Mouse (Mus musculus) cerebellum, adult 11-12 months (tissue): ENCODE measurements at regions not wholly inside any gene's neighbourhood (a gene's known extent, or its start where the extent isn't known, plus 50 kb on each side); places are given as distances from the start of the nearest gene placed in this dataset.

Experiments
- DNase-seq: peaks from one replicate; pipeline ENCODE4 v3.0.0; 2022

DNA sequence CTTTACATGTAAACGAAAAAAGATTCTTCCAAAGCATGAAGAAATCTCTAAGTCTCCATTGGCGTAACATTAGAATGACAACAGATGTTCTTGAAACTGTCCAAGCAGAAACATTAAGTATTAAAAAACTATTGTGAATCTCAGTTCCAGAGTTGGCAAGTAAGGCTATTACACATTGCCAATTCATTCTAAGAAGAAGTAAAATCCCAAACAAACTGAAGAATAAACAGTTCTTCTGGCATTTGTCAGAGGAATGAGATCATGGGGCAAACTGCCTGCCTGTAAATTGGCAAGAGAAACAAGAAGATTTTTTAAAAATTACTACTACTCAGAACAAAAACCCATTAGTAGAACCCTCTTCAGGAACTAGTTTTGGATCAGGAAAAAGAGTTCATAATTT lies 680.1 kb downstream of the Nova1 start:
- DNase-seq = no peak

DNA sequence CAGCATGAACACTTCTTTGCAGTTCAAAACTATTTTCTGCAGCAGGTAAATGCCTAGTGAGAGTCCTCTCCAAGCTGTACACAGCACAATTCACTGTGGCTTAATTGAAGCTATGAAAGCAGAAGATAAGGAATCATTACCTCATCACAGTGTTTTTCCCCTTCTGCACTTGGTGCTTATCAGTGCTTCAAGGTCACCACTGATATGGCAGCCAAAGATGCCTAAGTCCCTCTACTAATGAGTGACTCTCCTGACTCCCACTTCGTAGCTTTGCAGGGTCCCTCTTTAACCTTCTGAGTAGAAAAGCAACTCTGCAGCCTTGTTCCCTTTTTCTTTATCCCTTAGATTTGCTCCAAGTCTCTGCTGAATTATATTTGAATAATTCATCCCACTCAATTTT lies 692.9 kb downstream of the Nova1 start:
- DNase-seq = no peak

DNA sequence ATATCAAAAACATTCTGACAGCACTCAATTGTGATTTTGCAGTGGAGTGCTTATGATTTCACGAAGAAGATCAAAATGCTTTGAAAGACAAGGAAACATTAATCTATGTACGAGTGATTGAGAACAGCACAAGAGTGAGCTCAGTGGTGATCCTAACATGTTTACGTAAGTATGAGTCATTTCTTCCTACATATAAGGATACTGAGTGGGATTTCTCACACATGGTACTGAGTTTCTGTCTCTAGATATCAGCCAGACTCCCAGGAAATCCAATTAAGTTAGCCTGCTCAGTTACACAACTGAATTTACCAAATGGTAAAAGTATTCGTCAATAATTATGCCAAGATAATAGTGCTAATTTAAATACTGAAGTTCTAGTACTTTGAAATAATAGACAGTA lies 707.4 kb downstream of the Nova1 start:
- no peak for DNase-seq

DNA sequence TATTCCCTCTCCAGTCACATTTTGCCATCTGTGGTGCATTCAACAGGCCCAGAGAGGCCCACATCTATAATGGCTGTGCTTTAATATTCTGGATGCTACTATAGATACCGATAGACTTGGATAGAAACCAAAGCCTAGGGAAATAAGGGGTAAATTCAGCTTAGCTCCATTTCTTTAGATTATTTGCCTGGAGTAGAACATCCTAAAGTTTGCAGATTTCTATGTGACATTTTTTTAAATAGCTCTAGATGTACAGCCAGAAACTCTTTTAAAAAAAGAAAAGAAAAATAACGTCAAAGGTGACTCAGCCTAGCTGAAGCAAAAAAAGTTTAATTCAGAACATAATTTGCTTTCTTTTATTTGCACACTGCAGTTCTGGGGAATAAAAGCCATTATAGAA lies 735.4 kb downstream of the Nova1 start:
- DNase-seq = no peak

DNA sequence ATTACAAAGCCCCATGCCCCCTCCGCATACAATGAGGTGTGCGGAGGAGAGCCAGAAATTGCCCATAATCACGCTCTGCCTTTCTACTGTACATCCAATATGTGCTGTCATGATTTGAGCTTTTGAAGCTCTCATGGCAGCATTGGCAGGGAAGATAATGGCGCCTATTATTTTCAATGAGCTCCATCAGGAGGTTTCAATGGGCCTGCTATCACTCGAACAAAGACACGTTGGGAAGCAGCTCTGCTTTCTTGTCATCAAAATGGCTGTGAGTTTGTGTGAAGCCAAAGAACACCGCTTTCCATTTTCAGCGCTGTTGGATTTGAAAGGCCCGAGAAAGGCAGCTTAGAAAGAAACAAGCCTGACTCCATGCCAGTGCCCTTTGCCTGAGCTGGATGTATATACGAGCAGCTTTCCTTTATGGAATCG lies 742.9 kb downstream of the Nova1 start:
- no peak for DNase-seq

DNA sequence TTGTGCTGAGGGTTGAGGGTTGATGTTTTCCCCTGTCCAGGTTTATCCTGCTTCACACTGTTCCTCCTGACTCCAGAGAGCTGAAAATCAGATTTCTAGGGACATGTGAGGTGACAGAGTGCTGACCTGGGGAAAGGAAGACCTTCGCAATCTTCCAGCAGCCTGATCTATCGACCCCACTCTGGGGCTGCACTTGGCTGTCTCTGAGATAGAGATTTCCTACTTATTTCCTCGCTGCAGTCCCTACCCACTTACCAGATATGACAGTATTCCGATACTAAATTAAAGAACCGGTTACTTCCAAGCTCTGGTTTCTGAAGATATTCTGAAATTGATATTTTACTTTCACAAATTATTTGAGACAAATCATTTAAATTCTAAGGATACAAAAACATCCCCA lies 743.4 kb downstream of the Nova1 start:
- no peak for DNase-seq

DNA sequence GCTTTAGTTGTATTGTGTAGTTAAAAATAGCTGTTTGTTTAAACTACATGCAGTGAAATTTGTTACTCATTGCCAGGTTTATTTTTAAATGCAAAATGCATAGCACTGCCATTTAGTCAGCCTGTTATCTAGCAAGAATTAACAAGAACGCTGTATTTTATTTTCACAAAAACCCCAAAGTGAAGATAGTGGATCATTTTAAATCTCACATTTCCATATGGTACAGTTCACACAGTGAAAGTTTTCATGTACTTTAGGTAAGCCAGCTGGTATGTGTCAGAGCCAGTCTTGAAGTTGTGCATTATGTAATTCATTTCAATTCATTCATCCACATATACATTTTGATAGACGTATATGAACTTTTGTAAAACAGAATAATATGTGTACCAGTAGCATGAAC lies 751.8 kb downstream of the Nova1 start:
- no peak for DNase-seq

DNA sequence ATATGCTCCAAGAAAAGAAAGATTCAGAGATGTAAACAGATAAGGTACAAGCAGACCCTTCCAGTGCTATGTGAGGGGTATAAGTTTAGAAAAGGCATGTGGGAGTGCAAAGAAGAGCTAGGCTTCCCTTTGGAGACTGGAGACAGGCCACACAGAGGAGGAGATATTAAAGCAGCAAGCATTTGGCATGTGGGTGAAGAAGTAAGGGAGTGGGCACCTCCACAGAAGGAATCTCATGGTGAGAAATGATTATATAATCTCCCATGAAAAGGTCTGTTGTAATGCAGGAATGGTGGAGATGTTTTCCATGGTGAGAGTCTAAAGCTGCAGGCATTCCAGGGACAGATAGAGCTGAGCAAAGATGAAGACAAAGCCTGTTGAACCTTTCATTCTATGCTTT lies 778.1 kb downstream of the Nova1 start:
- no peak for DNase-seq

DNA sequence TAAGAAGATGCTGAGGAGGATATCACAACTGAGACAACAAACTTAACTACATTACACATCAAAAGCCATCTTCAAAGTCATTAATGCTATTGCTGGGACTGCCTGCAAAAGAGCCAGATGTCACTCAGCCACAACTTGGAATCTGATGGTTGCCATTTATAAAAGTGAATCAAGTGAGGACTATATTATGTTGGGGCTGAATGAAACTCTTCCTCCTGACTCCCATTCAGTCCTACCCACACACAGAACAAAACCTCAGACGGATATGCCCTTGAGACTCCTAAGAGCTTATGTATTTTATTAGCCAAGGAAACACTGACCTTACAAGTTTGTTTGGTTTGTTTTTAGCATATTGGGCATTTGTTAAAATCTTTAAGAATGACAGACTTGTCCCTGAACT lies 778.5 kb downstream of the Nova1 start:
- no peak for DNase-seq

DNA sequence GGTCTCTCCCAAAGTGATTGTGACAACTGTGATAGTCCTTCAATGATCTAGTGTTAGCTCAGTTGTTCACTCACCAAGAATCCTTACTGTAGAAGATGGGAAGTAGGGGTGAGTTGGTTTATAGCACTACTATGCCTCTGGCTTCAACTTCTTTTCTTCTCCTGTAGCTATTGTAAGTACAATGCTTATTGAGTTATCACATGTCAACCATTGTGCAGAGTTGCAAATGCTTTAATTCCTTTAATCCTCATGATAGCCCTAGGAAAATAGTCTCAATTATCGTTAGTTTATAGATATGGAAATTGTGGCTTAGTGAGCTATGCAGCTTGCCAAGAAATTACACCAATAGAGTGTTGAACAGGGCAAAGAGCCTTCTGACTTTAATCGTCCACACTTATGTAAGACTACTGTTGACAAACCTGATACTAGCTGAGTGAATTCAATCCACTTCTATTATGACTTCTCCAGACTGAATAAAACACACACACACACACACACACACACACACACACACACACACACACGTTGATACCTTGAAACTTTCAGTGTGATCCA lies 782.1 kb downstream of the Nova1 start:
- DNase-seq = no peak

DNA sequence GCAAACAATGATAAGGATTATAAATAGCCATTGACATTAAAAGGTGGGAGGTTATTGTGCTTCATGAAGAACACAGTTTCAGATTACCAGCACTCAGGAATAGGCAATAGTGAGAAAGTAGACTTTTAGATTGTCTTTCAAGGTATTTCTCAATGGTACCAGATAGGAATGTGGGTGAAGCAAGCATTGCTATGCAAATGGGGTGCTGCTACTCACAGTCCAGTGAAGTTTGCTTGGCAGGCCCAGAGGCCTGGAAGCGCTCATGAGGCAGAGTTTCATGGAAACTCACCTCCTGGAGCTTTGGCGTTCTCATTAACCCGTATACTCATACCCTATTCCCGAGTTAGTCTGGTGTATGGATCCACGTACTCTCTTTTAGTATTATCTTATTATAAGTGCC lies 793.5 kb downstream of the Nova1 start:
- no peak for DNase-seq

DNA sequence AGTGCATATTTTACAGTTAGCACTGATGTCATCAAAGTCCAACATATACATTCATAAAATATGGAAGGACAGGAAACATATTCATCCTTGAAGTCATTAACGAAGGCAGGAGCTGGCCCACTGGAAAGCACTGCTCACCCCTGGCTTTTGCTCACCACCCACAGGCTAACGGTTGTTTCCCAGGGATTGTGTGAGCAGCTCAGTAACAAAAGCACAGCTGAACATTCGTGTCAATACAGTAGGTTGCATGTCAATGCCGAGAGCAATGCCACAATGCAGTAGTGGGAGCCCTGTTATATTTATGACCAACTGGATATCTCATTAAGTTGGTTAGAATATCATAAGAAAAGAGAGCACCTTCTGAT lies 797.2 kb downstream of the Nova1 start:
- DNase-seq = no peak

DNA sequence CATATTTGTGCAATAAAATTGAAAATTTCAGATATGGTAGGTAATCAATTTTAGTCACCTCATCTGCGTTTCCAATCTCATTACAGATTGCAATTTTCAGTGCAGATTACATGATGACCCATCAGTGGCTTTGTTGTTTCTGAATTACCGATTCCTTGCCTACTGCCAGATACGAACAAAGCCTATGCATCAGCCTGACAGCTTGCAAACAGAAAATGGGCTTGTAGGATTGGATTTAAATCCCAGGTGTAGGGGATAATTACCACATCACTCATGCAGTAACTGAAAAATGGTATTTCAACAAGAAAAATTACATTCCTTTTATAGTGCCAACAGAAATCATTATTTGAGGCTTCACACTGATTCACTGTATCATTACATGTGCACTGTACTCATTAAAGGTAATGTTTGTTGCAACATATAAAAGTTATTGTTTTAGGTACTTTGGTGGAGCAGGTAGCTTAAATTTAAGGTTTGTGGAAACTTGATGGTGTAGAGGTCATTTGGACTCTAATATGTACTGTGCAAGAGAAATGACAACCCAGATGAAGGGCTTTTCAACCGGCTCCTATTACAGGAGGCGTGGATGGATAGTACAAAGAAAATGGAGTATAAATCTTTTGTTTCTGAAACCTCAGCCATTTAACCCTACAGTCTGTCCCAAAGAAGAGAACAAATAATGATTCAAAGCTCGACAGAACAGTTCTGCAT lies 797.7 kb downstream of the Nova1 start:
- no peak for DNase-seq

DNA sequence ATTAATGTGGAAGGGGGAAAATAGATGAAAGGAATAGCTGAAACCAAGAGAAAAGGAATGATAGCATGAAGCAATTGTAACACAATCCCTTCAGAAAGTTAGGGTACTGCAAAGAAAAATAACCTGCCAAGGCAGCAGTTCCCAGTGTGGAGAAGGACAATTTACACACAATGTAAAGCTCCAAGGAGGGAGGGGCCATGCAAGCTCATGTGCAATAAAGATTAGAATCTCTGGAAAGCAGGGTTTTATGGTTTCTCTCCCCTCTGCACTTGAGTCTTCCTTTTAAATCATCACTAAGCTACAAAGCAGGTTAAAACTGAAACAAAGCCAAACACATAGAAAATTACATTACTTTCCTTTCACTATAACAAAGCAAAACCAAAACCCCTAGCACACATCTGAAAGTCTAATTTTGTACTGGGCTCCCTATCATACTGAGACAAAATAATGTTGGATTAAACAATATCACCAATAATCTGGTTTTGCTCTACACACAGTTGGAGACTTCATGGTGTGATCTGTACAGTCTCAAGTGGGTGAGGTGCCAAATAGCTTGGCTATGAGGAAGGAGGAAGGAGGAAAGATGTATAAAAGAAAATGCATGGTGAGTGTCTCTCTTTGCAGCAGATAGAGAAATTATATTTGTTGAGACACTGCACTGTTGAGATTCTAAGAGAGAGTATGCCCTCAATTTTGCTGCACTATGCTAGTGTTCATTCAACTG lies 840.9 kb downstream of the Nova1 start:
- DNase-seq = no peak

DNA sequence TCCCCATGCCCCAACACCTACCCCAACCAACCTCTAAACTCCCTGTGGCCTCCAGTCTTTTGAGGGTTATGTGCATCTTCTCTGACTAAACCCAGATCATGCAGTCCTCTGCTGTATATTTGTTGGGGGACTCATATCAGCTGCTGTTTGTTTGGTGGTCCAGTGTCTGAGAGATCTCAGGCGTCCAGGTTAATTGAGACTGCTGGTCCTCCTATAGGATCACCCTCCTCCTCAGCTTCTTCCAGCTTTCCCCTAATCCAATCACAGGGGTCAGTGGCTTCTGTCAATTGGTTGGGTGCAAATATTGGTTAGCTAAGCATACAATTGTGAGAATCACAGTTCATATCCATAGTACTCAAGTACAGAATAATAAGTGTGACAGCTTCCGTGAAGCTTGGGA lies 842.9 kb downstream of the Nova1 start:
- no peak for DNase-seq

DNA sequence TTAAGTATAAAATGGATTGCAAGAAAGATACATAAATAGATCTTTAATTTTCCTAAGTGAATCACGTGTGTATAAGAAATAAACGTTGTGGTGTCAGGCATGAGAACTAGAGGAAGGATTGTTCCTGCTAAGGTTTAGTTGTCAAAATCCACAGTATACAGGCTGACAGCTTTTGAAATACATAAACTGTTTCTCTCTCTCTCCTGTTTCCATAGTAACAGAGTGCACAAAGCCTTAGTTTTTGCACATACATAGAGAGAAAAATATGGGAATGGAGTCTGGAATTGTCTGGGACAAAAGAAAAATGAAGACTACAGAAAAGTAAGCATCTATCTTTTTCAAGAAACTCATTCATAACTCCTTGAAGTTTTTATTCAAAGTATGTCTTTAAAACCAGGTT lies 848.3 kb downstream of the Nova1 start:
- no peak for DNase-seq

DNA sequence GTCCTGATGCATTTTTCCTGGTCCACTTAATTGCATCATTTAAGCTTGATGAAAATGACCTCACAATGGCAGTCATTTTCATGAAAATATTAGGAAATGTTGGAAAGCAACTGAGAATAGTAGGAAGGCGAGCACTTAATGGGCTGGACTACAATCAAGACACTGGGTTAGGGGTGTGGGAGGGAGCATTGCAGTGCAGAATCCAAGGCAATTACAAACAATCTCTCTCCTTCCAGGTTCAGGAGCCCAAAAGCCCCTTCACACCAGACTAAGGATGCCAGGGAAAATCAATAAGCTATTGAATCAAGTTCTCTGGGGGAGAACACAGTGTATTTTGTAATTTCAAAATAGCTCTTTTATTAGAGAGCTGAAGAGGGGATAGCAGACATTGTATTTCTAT lies 848.8 kb downstream of the Nova1 start:
- DNase-seq = no peak

DNA sequence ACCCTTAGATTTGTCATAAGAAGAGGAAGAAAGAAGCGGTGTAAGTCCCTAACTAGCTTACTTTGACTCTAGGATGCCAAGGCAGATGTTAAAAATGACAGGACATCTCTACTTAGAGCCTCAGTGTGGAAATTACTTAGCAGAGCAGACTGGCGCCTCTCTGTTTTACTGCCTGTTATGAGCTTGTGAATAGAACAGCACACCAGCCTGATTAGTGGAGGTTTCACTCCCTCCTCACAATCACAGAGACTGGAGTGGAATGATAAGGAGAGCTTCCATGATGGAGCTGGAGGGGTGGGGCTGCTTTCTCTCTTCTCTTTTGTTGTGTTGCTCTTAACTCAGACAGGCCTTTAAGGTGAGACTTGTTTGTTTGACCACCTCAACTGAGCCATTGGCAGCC lies 871.8 kb downstream of the Nova1 start:
- no peak for DNase-seq

DNA sequence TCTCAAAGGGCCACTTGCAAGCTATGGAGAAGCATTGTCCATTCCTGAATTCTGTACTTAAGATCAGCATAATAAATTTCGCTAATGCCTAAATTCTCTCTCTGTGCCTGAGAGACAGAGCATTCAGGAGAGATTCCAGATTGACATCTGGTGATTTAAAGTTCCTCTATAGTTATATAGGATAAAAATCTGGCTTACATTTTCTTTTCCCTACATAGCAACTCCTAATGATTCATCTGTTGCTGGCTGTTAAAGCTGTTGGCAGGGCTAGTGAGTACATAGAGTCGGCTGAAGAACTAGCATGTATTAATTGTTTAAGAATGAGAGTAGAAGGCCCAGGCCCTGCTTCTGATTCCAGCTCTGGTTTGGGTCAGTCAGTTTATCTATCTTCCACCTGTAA lies 870.0 kb upstream of the Stxbp6 start:
- no peak for DNase-seq

DNA sequence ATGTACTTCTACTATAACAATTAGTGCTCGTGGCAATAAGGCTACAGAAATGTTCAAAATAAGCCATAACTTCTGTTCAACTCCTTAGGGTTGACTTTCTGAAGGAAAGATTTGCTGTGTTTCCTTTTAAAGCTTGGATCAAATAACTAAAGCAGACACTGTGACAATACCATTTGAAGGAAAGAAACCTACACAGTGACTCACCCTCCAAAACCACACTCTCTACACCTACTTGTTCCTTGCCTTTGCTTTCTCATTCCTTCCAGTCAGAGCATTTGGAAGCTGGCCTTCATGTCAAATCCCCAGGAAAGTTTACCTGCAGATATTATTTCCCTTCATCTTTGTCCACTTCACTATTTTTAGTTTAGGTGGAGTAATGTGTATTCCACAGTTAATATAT lies 867.9 kb upstream of the Stxbp6 start:
- no peak for DNase-seq

DNA sequence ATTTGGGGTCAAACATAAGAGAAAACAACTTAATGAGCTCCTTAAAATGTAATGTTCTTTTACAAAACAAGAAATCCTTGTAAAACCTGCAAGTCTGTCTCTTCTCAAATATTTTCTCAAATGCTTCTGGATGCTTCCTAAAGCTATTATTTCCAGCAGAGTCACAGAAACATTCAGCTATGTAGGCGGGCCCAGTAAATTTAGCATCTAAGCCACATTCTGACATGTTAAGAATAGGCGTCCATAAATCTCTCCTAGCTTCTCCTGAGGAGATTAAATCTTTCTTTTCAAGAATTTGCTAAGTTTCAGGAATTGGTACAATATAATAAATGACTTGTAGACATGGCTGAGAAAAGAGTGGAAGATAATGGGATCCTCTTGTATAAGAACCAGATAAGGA lies 858.9 kb upstream of the Stxbp6 start:
- DNase-seq = no peak

DNA sequence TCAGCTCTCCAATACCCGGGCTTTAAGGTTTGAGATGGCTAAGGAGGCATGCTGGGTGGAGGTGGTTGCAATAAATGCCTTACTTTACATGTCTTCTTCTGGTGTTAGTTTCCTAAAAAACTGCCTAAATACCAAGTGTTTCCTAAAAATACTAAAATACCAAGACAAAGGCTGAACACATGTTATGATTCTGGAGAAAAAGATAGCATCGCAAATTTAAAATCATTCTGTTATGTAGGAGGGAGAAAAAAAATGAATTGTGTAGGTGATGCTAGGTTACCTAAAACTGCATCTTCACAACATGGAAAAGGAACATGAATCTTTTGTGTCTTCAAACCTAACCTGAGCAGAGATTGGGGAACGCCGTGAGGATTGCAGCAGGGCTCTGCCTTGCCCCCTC lies 857.7 kb upstream of the Stxbp6 start:
- no peak for DNase-seq

DNA sequence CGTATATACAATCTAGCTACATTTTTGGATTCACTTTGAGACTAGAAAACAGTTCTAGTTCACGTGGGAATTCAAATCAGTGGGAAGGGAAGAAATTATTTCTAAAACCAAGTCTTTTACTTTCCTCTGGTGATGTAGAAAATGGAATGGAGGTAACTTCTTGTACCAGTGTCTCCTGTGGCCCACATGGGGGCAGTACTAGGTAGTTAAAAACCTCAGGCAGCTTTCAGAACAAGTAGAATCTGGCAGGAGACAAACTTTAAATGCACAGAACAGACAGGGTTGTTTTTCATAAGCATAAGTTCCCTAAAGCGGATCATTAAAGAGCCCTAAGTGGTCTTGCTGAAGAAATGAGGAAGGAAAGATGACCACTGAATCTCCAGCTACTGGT lies 855.2 kb upstream of the Stxbp6 start:
- no peak for DNase-seq

DNA sequence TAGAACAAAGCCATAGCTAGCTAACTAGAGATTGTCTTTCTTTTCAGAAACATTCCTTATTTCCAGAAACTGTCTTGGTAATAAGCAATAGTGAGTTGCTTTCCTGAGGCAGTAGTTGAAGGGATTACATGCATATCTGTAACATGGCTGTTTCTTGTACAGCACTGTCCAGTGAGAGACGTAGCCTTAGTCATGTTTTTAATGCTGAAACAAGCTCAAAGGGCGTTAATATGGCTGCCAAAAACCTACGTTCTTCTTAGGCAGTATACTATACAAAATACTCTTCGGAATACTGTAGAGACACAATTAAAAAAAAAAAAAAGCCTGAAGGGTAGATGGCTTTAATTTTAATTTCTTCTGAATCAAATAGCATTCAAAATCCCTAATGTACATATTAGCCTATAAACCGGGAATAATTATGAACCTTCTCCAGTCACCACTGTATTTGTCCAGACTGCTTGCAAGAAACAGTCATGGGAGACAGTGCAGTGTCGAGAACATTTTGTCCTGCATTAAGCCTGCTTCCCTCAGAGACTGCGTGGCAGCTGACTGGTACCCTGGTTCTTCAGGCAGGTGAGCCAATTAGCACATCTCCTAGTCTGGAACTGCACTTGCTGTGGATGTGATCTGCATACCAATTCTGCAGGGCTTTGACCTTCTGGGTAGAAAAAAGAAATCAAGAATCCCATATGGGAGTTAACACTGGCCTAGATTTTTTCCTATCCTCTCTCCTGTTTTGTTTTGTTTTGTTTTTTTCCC lies 854.7 kb upstream of the Stxbp6 start:
- DNase-seq = peak; percentile 4
